Mouse (Mus musculus): ENCODE results near the gene Clcn5.

Gene Clcn5

DNA sequence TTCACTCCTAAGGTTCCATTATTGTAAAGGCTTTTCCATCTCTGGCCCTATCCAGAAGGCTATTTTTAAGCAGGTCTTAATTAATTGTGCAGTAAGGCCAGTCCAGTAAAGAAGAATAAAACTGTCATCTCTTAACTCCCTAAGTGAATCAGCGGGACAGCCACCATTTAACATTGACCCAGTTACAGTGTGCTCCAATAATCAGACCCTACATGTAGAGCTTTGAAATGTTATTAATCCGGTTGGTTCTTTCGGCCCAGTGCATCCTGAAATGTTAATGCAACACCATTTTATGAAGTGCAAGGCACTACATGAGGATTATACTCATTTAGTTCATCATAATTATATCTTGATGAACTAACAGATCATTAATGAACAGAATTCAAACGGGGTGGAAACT lies 128.3 kb downstream of the Clcn5 start:
- DNase-seq (ENCODE audit: low spot score) = no peak

DNA sequence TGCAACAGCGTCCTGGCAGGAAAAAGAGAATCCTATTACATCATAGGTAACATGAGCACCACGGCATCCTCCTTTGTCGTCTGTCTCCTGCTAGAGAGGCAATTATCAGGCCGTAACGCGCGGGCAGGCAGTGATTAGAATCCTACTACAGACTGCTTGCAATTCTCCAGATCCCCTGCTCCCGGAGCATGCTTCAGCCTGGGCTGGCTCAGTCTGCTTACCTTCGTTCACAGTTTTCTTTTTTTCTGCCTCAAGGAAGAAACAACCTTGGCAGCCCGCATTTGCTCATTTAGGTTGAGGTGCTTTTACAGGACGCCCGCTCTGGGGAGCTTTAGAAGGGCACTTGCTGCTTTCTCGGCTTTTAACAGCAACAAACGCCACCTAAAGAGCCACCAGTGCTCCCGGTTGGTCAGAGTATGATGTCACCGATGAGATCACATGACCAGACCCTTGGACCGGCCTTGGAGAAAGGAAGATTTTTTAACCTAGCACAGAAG lies 130.8 kb downstream of the Clcn5 start:
- DNase-seq (ENCODE audit: low spot score) = no peak

DNA sequence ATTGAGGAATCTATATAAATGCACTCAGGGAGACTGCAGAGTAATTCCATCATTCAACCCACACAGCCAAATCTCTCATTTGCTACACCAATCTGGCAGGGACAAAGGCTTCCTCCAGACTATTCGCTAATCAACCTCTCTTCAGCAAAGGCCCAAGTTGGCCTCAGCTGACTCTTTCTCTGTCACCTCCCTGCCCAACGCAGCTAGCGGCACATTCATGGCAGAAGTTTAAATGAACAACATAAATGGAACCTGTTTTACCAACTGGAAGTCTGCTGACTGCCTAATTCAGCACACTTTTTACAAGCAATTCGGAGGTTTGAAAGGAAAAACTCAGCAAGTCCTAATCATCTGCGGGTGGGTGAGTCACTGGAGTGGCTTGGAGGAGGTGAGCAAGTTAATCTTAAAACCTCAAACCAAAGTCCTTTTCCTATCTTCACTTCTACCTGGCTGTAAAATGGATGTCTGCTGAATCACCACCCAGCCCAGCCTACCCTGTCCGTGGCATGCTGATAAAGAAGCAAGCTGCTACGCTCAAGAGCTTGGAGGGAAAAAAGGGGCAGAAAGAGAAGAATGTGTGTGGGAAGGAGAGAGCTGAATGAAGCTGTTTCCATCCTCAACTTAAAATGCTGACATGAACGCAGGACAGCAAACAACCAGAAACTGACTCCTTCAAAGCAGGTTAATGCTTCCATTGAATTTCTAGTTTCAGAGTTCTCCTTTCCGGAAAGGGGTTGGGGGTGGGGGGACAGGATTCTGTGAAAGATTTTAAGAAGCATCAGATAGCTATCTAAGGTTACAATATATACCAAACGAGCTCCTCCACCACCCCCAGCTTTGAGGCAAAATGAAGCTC lies 131.5 kb downstream of the Clcn5 start:
- DNase-seq (ENCODE audit: low spot score) = no peak

DNA sequence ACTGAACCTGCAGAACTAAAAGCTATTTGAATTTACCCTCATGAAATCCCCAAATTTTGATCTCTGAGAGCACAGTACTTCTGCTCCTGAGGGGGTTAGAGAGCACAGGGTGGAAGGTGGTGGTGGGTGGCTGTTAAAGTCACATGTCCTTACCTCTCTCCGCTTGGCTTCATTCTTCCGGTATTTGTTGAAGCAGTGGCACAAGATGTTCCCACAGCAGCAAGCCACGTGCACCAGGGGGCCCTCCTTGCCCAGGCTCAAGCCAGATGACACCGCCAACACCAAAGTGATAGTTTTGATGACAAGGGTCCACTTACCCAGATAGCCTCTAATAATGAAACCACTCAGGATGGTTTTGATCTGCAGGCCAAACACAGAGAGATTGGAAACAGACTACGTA lies 149.0 kb downstream of the Clcn5 start:
- no peak for DNase-seq (ENCODE audit: low spot score)

DNA sequence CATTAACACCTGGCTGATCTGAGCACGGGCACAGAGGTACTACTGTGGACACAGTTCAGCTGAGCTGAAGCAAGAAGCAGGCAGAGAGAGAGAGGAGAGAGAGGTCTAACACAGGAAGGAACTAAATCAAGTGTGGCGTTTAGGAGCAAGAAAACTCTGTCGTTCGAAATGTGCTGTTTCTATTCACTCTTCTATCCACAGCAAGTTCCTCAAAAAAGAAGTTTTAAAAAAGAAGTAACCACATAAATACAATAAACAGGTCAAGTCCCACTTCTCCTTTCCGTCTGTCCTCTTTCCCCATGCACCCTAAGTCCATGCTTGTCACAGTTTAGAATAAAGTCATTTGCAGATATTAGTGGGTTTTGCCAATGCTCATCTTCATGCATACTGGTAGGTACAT lies 150.4 kb downstream of the Clcn5 start:
- no peak for DNase-seq (ENCODE audit: low spot score)

DNA sequence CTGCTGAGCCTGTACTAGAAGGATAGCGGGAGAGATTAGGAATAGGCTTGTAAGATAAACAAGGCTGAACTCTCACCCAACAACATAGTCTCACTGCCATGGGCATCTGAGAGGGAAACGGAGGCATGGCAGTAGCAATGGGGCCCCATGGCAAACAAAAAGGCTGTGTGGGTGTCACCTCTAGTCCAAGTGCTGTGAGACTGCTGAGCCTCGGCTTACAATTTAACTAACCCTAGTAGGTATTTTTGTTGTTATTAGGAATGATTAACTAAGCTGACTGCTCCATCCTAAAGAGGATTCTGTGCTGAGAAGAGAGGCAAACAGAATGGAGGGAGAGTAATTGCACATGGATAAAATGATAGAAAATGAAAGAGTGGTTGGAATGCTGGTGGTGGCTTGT lies 161.2 kb downstream of the Clcn5 start:
- no peak for DNase-seq (ENCODE audit: low spot score)

DNA sequence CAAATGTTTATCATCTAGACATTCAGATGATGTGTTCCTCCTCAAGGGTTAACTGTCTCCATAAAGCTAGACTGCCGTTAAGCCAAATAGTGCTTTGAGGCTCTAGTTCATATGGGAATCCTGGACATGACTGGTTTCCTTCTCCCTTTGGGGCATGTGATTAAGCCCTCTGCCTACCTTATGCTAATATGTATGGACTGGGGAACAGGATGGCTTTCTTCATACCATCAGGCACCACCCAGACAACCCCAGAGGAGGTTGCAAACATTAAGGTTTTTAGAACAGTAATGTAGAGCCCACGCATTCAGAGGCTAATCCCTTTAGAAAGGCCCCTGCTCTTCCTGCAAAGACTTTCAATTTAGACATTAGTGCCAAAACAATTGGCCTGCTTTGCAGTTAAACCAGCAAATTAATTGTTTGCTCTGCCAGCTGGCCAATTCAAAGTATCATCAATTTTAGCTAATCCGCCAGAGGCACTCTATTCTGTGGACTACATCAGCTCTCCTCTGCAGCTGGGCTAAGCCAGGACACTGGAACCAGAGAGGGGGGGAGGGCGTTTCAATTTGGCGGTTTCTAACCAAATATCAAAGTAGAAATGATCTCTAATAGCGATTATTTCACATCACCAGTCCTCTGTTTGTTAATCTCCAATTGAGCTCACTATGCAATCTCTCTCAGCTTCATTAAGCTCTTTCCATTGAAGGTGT lies 163.0 kb downstream of the Clcn5 start:
- no peak for DNase-seq (ENCODE audit: low spot score)

DNA sequence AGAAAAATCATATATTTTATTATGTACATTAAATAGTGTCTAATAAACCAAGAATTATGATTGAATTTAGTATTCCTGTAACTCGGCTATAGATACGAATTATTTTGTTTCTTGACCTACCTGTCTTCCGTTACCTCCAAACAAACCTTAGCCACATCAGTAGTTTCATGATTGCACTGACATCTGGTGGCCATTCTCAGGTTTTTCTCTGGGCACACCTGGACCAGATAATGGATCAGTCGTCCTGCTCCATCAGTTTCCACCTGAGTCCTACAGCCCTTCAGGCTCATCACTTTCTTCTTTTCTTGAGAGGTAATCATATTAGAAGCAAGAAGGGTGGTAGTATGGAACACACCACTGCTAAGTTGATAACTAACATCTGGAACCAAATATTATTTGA lies 169.0 kb downstream of the Clcn5 start:
- DNase-seq (ENCODE audit: low spot score) = no peak

DNA sequence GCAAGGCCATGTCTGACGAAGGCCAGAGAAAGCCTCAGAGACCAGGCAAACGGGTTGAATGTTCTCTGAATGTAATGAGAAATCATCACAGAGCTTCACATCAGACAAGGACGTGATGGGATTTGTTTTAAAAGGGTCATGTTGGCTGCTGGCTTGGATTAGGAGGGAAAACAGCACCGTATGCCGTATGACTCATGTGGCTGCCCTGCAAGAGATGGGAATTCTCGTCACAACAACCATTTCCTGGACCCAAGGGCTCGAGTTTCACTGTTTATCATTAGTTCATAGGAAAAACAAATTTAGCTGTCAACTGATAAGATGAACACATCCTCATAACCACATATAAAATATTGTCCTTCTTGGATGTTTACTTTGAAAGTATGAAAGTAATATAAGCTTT lies 173.0 kb downstream of the Clcn5 start:
- no peak for DNase-seq (ENCODE audit: low spot score)

DNA sequence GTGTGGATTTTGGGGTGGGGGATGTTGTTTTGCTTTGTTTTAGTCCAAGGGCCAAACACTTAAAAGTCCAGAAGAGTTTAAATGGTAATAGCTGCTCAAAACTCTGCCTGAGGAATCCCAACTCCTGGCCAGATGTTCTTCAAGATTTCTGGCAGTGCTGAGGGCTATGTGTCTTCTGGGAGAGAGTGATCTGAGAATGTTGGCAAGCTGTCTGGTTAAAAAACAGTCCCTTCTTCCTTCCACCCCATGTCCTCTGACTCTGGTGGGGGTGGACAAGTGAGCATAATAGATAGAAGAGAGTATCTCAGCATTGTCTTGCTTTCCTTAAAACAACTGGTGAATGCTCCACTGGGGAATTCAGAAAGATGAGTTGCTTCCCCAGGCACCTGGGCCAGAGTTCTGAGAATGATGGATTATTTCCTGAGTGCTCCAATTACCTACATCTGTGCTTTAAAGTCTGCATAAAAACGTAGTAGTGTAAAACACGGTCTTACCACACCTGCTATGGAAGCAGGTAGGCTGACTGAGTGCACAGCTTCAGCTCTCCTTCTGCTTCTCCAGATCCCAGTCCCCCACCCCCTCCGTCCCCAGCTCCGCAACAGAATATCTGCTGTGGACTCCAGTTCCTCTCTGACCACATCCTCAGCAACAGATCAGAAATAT lies 197.4 kb downstream of the Clcn5 start:
- no peak for DNase-seq (ENCODE audit: low spot score)

DNA sequence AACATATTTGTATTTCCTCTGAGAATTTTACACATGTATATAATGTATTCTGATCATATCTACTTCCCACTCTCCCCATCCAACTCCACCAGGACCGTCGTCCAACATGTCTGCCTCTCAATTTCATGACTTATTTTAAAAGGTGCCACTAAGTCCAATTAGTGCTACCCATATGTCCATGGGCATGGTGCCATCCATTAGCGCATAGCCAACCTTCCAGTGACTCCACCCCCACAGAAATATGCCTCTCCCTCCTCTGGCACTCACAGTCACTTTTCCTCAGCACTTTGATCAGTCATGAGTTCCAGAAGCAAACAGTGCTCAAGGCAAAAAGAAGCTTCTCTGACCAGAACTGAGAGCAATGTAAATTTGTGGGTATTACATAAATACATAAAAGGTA lies 204.3 kb downstream of the Clcn5 start:
- DNase-seq (ENCODE audit: low spot score) = no peak
